Mouse (Mus musculus) cerebellum, adult 8-10 months (tissue): ENCODE measurements around the gene Ager.

Source experiments
- DNase-seq: peaks from one replicate; pipeline ENCODE4 v3.0.0; 2022

Ager gene

GRCm38 (mm10) chr17:34605609-34606008, 7.9 kb downstream of the Ager start:
- peak; percentile 96 for DNase-seq

- DNase-seq = peak; percentile 31
Observed at GRCm38 (mm10) chr17:34606186-34607039, 8.8 kb downstream of the Ager start.

- peak; percentile 57 for DNase-seq
Observed at GRCm38 (mm10) chr17:34607997-34608396, 10.3 kb downstream of the Ager start.

- no peak for DNase-seq
Observed at GRCm38 (mm10) chr17:34611050-34611449, 13.4 kb downstream of the Ager start.

- no peak for DNase-seq
Observed at GRCm38 (mm10) chr17:34613054-34613645, 15.5 kb downstream of the Ager start.

- no peak for DNase-seq
Observed at GRCm38 (mm10) chr17:34613830-34614229, 16.2 kb downstream of the Ager start.

- no peak for DNase-seq
Observed at GRCm38 (mm10) chr17:34615871-34616270, 18.2 kb downstream of the Ager start, which contains the start of gene Egfl8. Gene Egfl8, minus strand, starts transcription at chr17:34615971.

GRCm38 (mm10) chr17:34618999-34619398, 21.3 kb downstream of the Ager start:
- DNase-seq = peak; percentile 67

- no peak for DNase-seq
Observed at GRCm38 (mm10) chr17:34621006-34621405, 23.3 kb downstream of the Ager start.

GRCm38 (mm10) chr17:34623161-34623560, 25.5 kb downstream of the Ager start:
- no peak for DNase-seq

GRCm38 (mm10) chr17:34624981-34625380, 27.3 kb downstream of the Ager start:
- DNase-seq = no peak

GRCm38 (mm10) chr17:34626062-34626772, 28.6 kb downstream of the Ager start:
- DNase-seq = no peak

GRCm38 (mm10) chr17:34626773-34627092, 29.1 kb downstream of the Ager start:
- no peak for DNase-seq

- DNase-seq = peak; percentile 82
Observed at GRCm38 (mm10) chr17:34627093-34627942, 29.7 kb downstream of the Ager start.

- DNase-seq = peak; percentile 82
Observed at GRCm38 (mm10) chr17:34627943-34628643, 30.4 kb downstream of the Ager start, which contains the start of gene Ppt2. Gene Ppt2, minus strand, starts transcription at chr17:34628510.

- no peak for DNase-seq
Observed at GRCm38 (mm10) chr17:34628644-34628967, 30.9 kb downstream of the Ager start.

- peak; percentile 63 for DNase-seq
Observed at GRCm38 (mm10) chr17:34629221-34629751, 31.6 kb downstream of the Ager start, which contains the start of gene Prrt1. Gene Prrt1, plus strand, starts transcription at chr17:34629533.

GRCm38 (mm10) chr17:34629796-34630603, 32.3 kb downstream of the Ager start:
- DNase-seq = peak; percentile 65

- peak; percentile 64 for DNase-seq
Observed at GRCm38 (mm10) chr17:34630761-34631301, 33.2 kb downstream of the Ager start.

GRCm38 (mm10) chr17:34631647-34632046, 34.0 kb downstream of the Ager start:
- DNase-seq = peak; percentile 61
